Mouse (Mus musculus): ENCODE data around the gene Adcy2. TPM values are rescaled to one million over a fixed set of nuclear protein-coding genes. Genes with fewer than 3 reads are reported as not detected.

Gene Adcy2
- total RNA-seq, 2 experiments from 2014 or later = 58.8 to 88.5 TPM

GRCm38 (mm10) chr13:68839517-68839916 is 159.8 kb downstream of the Adcy2 start:
- DNase-seq (ENCODE audit: extremely low spot score in 1 of 2, low spot score in 2 of 2) = no peak
- intact Hi-C loops (cut with DNase I) = no loop called here

GRCm38 (mm10) chr13:68836183-68836582 is 163.2 kb downstream of the Adcy2 start:
- DNase-seq (ENCODE audit: extremely low spot score in 1 of 2, low spot score in 2 of 2) = no peak
- intact Hi-C loops (cut with DNase I) = no loop called here

GRCm38 (mm10) chr13:68835424-68836045 is 163.8 kb downstream of the Adcy2 start:
- DNase-seq (ENCODE audit: extremely low spot score in 1 of 2, low spot score in 2 of 2) = no peak
- intact Hi-C loops (cut with DNase I) = no loop called here

GRCm38 (mm10) chr13:68832141-68832540 is 167.2 kb downstream of the Adcy2 start:
- intact Hi-C loops (cut with DNase I) = no loop called here
- DNase-seq (ENCODE audit: extremely low spot score in 1 of 2, low spot score in 2 of 2) = no peak

GRCm38 (mm10) chr13:68830030-68830759 is 169.1 kb downstream of the Adcy2 start:
- intact Hi-C loops (cut with DNase I) = no loop called here
- no peak for DNase-seq (ENCODE audit: extremely low spot score in 1 of 2, low spot score in 2 of 2)

- no peak for DNase-seq (ENCODE audit: extremely low spot score in 1 of 2, low spot score in 2 of 2)
These were observed 170.9 kb downstream of the Adcy2 start for GRCm38 (mm10) chr13:68828441-68828840.

GRCm38 (mm10) chr13:68826461-68826860 is 172.9 kb downstream of the Adcy2 start:
- intact Hi-C loops (cut with DNase I) = no loop called here
- DNase-seq (ENCODE audit: extremely low spot score in 1 of 2, low spot score in 2 of 2) = no peak

More at GRCm38 (mm10) chr13:68828441-68828840, 170.9 kb downstream of the Adcy2 start:
- intact Hi-C loops (cut with DNase I) = no loop called here

- DNase-seq (ENCODE audit: extremely low spot score in 1 of 2, low spot score in 2 of 2) = no peak
- intact Hi-C loops (cut with DNase I) = no loop called here
These were observed 178.3 kb downstream of the Adcy2 start for GRCm38 (mm10) chr13:68820858-68821579.

- peak; percentile 27 to 48 for DNase-seq (ENCODE audit: extremely low spot score in 1 of 2, low spot score in 2 of 2)
- intact Hi-C loops (cut with DNase I) = no loop called here
These were observed 183.4 kb downstream of the Adcy2 start for GRCm38 (mm10) chr13:68815704-68816477.

- intact Hi-C loops (cut with DNase I) = no loop called here
- DNase-seq (ENCODE audit: extremely low spot score in 1 of 2, low spot score in 2 of 2) = no peak
These were observed 188.2 kb downstream of the Adcy2 start for GRCm38 (mm10) chr13:68811185-68811584.

GRCm38 (mm10) chr13:68799777-68800176 is 199.6 kb downstream of the Adcy2 start:
- peak in 1 of 2 experiments; percentile 32 for DNase-seq (ENCODE audit: extremely low spot score in 1 of 2, low spot score in 2 of 2)
- intact Hi-C loops (cut with DNase I) = no loop called here

GRCm38 (mm10) chr13:68793286-68793685 is 206.1 kb downstream of the Adcy2 start:
- no peak for DNase-seq (ENCODE audit: extremely low spot score in 1 of 2, low spot score in 2 of 2)
- intact Hi-C loops (cut with DNase I) = no loop called here

- DNase-seq (ENCODE audit: extremely low spot score in 1 of 2, low spot score in 2 of 2) = no peak
- intact Hi-C loops (cut with DNase I) = no loop called here
These were observed 211.9 kb downstream of the Adcy2 start for GRCm38 (mm10) chr13:68787286-68788061.

GRCm38 (mm10) chr13:68783096-68783495 is 216.2 kb downstream of the Adcy2 start:
- DNase-seq (ENCODE audit: extremely low spot score in 1 of 2, low spot score in 2 of 2) = no peak
- intact Hi-C loops (cut with DNase I) = no loop called here

GRCm38 (mm10) chr13:68778011-68778672 is 221.2 kb downstream of the Adcy2 start:
- no peak for DNase-seq (ENCODE audit: extremely low spot score in 1 of 2, low spot score in 2 of 2)
- intact Hi-C loops (cut with DNase I) = no loop called here

- intact Hi-C loops (cut with DNase I) = no loop called here
These were observed 225.6 kb downstream of the Adcy2 start for GRCm38 (mm10) chr13:68773599-68774211.

GRCm38 (mm10) chr13:68768588-68768987 is 230.8 kb downstream of the Adcy2 start:
- intact Hi-C loops (cut with DNase I) = no loop called here

More at GRCm38 (mm10) chr13:68773599-68774211, 225.6 kb downstream of the Adcy2 start:
- DNase-seq (ENCODE audit: extremely low spot score in 1 of 2, low spot score in 2 of 2) = no peak

More at GRCm38 (mm10) chr13:68768588-68768987, 230.8 kb downstream of the Adcy2 start:
- DNase-seq (ENCODE audit: extremely low spot score in 1 of 2, low spot score in 2 of 2) = no peak

Measured in left cerebral cortex, postnatal 10 days (tissue).